Mouse (Mus musculus) neural tube, embryonic 13.5 days (tissue): ENCODE results near the gene Gnb1. TPM values are rescaled to one million over a fixed set of nuclear protein-coding genes. Genes with fewer than 3 reads are reported as not detected.
A peak's percentile ranks its signal among the peaks of the same experiment; 100 is the strongest.
"Not testable (repeated sequence)": the region's sequence is repeated elsewhere in the genome, so short reads cannot be mapped to it uniquely, and the experiment has no call there.

ENCODE experiments used
- ATAC-seq: fragments of 200-750 bp; cut with Nextera tagmentation; 2 replicates; pipeline ENCODE4 v1.8.0; 2017; ENCODE audit warnings: low read depth, mild to moderate bottlenecking, moderate TSS enrichment, moderate library complexity
- H3K27ac ChIP-seq: fragments of 300-500 bp; sonication (generic); replicated peaks from 2 replicates; pipeline ENCODE4 v1.5.1; 2015; ENCODE audit warnings: moderate library complexity, mild to moderate bottlenecking, inconsistent platforms
- H3K27me3 ChIP-seq: fragments of 300-500 bp; sonication (generic); 2 replicates; pipeline ENCODE4 v1.6.1; 2015; ENCODE audit warnings: mild to moderate bottlenecking, inconsistent platforms
- H3K36me3 ChIP-seq: fragments of 300-500 bp; sonication (generic); 2 replicates; pipeline ENCODE4 v1.6.1; 2015; ENCODE audit warnings: mild to moderate bottlenecking, inconsistent platforms
- H3K4me1 ChIP-seq: fragments of 300-500 bp; sonication (generic); replicated peaks from 2 replicates; pipeline ENCODE4 v1.6.1; 2015; ENCODE audit warnings: inconsistent platforms
- H3K4me2 ChIP-seq: fragments of 300-500 bp; sonication (generic); 2 replicates; pipeline ENCODE4 v1.6.1; 2015; ENCODE audit warnings: inconsistent platforms, mild to moderate bottlenecking, moderate library complexity
- H3K4me3 ChIP-seq: fragments of 300-500 bp; sonication (generic); 2 replicates; pipeline ENCODE4 v1.5.1; 2015; ENCODE audit warnings: mild to moderate bottlenecking, inconsistent platforms
- H3K9ac ChIP-seq: fragments of 300-500 bp; sonication (generic); 2 replicates; pipeline ENCODE4 v1.6.1; 2015; ENCODE audit warnings: moderate library complexity, mild to moderate bottlenecking, inconsistent platforms
- H3K9me3 ChIP-seq: fragments of 300-500 bp; sonication (generic); 2 replicates; pipeline ENCODE4 v1.6.1; 2016; ENCODE audit warnings: inconsistent platforms
- WGBS: fragments of 180-500 bp; shearing (Covaris S2); methylation state at CpG from one replicate; pipeline ENCODE4 v1.1.7; 2015; 5-methylcytosine and 5-hydroxymethylcytosine counted together
- polyA plus RNA-seq: library from polyadenylated mRNA; unstranded; fragments of >200 nt; fragmentation: Nextera tagmentation; extraction: Ambion mirVana; gene quantifications from 2 replicates; pipeline ENCODE4 v1.2.1, GENCODE M21; 2015

Gnb1 gene
- polyA plus RNA-seq, 1 experiment from 2014 or later: 1,019 TPM

GRCm38 (mm10) chr4:155470263-155470953 lies 20.8 kb upstream of the Gnb1 start:
- WGBS: 81% methylated on average over 16 of the region's 16 CpGs
- Histone ChIP-seq H3K9ac (no peak overlapping the region), H3K4me1 (peaks cover 5% of the 10 kb centered on the region; the same call in 1 of the 2 replicates), H3K36me3 (no peaks in the 10 kb centered on the region), H3K27ac (no peak overlapping the region), H3K4me2 (no peak overlapping the region), H3K9me3 (no peaks in the 10 kb centered on the region), H3K4me3 (no peak overlapping the region), H3K27me3 (peaks cover 3% of the 10 kb centered on the region)
- no peak for ATAC-seq

GRCm38 (mm10) chr4:155470997-155471396 lies 20.2 kb upstream of the Gnb1 start:
- peaks cover 5% of the 10 kb centered on the region; the same call in 1 of the 2 replicates for H3K4me1 ChIP-seq
- WGBS: 84% methylated on average over 7 of the region's 7 CpGs
- no peak overlapping the region for H3K9ac ChIP-seq
- no peak for ATAC-seq
- no peaks in the 10 kb centered on the region for H3K36me3 ChIP-seq
- H3K4me2 ChIP-seq: no peak overlapping the region
- no peaks in the 10 kb centered on the region for H3K9me3 ChIP-seq
- H3K27ac ChIP-seq: no peak overlapping the region
- H3K4me3 ChIP-seq: no peak overlapping the region
- peaks cover 3% of the 10 kb centered on the region for H3K27me3 ChIP-seq

GRCm38 (mm10) chr4:155471406-155471805 lies 19.8 kb upstream of the Gnb1 start:
- H3K27ac ChIP-seq: no peak overlapping the region
- no peak for ATAC-seq
- WGBS: 91% methylated on average over 7 of the region's 7 CpGs
- H3K4me2 ChIP-seq: no peak overlapping the region
- H3K9ac ChIP-seq: no peak overlapping the region
- no peaks in the 10 kb centered on the region for H3K36me3 ChIP-seq
- peaks cover 3% of the 10 kb centered on the region for H3K27me3 ChIP-seq
- H3K9me3 ChIP-seq: no peaks in the 10 kb centered on the region
- peaks cover 5% of the 10 kb centered on the region; the same call in 1 of the 2 replicates for H3K4me1 ChIP-seq
- H3K4me3 ChIP-seq: no peak overlapping the region

DNA sequence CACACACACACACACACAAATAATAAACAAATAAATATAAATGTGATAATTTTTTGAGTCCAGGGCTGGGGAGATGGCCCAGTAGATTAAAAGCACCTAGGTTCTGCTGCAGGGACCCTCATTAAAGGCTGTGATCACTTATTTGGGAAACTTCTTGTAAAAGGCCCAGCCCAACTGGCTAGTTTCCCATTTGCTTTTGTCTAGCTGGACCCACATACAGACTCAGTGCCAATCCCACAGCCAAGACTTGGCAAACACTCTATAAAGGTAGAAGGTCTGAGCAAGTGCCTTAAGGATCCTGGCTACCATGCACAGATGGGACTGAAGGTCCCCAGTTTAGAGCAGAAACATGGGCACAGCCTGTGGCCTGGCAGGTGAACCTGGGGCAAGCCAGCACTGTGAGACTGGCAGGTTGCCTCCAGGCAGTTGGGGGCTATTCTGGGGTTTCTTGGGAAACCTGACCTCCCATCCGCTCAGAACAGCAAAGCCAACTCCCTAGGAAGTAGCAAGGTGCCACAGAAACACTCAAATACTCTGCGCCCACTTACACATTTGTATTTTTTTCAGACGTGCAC lies 18.4 kb upstream of the Gnb1 start:
- Histone ChIP-seq H3K36me3 (no peaks in the 10 kb centered on the region), H3K9me3 (no peaks in the 10 kb centered on the region), H3K4me2 (no peak overlapping the region), H3K4me3 (no peak overlapping the region), H3K27me3 (peaks cover 3% of the 10 kb centered on the region), H3K27ac (no peak overlapping the region), H3K9ac (no peak overlapping the region), H3K4me1 (peaks cover 5% of the 10 kb centered on the region; the same call in 1 of the 2 replicates)
- no peak for ATAC-seq
- WGBS: 79% methylated on average over 3 of the region's 3 CpGs

GRCm38 (mm10) chr4:155473319-155473718 lies 17.8 kb upstream of the Gnb1 start:
- WGBS: 65% methylated on average over 5 of the region's 5 CpGs

DNA sequence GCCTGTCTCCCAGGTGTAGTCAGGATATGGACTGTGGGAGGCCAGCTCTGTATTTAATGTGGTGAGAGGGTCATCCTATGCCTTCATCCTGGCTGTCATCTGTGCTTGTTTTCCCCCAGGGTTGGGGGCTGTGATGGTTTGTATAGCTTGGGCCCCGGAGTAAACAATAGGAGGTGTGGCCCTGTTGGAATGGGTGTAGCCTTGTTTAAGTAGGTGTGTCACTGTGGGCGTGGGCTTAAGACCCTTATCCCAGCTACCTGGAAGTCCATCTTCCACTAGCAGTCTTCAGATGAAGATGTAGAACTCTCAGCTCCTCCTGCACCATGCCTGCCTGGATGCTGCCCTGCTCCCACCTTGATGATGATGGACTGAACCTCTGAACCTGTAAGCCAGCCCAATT lies 17.4 kb upstream of the Gnb1 start:
- 52% methylated on average over 2 of the region's 2 CpGs for WGBS
- H3K4me3 ChIP-seq, H3K27ac ChIP-seq, H3K9ac ChIP-seq, H3K4me1 ChIP-seq, H3K36me3 ChIP-seq, H3K4me2 ChIP-seq, ATAC-seq, H3K9me3 ChIP-seq, H3K27me3 ChIP-seq: not testable (repeated sequence)

More at GRCm38 (mm10) chr4:155473319-155473718, 17.8 kb upstream of the Gnb1 start:
- Histone ChIP-seq H3K9me3 (no peaks in the 10 kb centered on the region), H3K4me1 (peaks cover 5% of the 10 kb centered on the region; the same call in 1 of the 2 replicates), H3K4me2 (no peak overlapping the region), H3K27me3 (peaks cover 3% of the 10 kb centered on the region), H3K36me3 (no peaks in the 10 kb centered on the region), H3K27ac (no peak overlapping the region), H3K9ac (no peak overlapping the region), H3K4me3 (no peak overlapping the region)
- ATAC-seq: no peak

- Histone ChIP-seq H3K9me3 (no peaks in the 10 kb centered on the region), H3K4me1 (peaks cover 4% of the 10 kb centered on the region), H3K27me3 (peaks cover 6% of the 10 kb centered on the region; the same call in 1 of the 2 replicates), H3K4me2 (peak overlapping the region; percentile 37), H3K4me3 (peak overlapping the region; percentile 15; the same call in 1 of the 2 replicates), H3K9ac (no peak overlapping the region), H3K36me3 (no peaks in the 10 kb centered on the region), H3K27ac (no peak overlapping the region)
- peak; percentile 72 for ATAC-seq
- 23% methylated on average over 28 of the region's 28 CpGs for WGBS
Observed at GRCm38 (mm10) chr4:155481381-155482124, 9.6 kb upstream of the Gnb1 start.

DNA sequence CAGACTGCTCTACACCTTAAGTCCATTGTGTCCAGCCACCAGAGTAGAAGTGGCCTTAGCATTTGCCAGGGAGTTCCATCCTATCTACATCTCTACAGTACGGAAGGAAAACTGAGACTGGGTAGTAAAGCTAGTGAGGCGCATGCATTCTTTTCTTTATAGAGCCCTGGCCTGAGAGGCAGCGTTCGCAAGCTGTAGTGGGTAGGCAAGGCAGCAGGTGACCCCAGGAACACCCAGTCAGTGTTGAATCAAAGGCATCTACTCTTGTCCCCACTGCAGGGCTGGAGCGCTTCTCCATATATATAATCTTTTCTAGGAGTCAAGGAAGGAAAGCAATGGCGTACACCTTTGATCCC lies 9.1 kb upstream of the Gnb1 start:
- H3K27ac ChIP-seq: no peak overlapping the region
- no peaks in the 10 kb centered on the region for H3K36me3 ChIP-seq
- H3K4me1 ChIP-seq: peaks cover 6% of the 10 kb centered on the region
- no peak overlapping the region for H3K9ac ChIP-seq
- no peaks in the 10 kb centered on the region for H3K9me3 ChIP-seq
- H3K27me3 ChIP-seq: peaks cover 6% of the 10 kb centered on the region; the same call in 1 of the 2 replicates
- H3K4me3 ChIP-seq: no peak overlapping the region
- 86% methylated on average over 6 of the region's 6 CpGs for WGBS
- no peak overlapping the region for H3K4me2 ChIP-seq
- ATAC-seq: no peak

GRCm38 (mm10) chr4:155482733-155483540 lies 8.2 kb upstream of the Gnb1 start:
- 71% methylated on average over 8 of the region's 8 CpGs for WGBS
- ATAC-seq: no peak
- Histone ChIP-seq H3K27me3 (peaks cover 6% of the 10 kb centered on the region; the same call in 1 of the 2 replicates), H3K4me2 (no peak overlapping the region), H3K9ac (0 out of 2 replicates have a peak overlapping the region, but pooled peaks have one; percentile 9), H3K27ac (no peak overlapping the region), H3K36me3 (no peaks in the 10 kb centered on the region), H3K4me1 (peaks cover 14% of the 10 kb centered on the region), H3K9me3 (no peaks in the 10 kb centered on the region), H3K4me3 (no peak overlapping the region)

GRCm38 (mm10) chr4:155485521-155485920 lies 5.6 kb upstream of the Gnb1 start:
- no peak overlapping the region for H3K4me3 ChIP-seq
- ATAC-seq: no peak
- no peaks in the 10 kb centered on the region for H3K9me3 ChIP-seq
- WGBS: 83% methylated on average over 3 of the region's 3 CpGs
- no peak overlapping the region for H3K9ac ChIP-seq
- no peak overlapping the region for H3K4me2 ChIP-seq
- H3K27me3 ChIP-seq: peaks cover 2% of the 10 kb centered on the region; the same call in 1 of the 2 replicates
- H3K4me1 ChIP-seq: peaks cover 37% of the 10 kb centered on the region
- no peak overlapping the region for H3K27ac ChIP-seq
- no peaks in the 10 kb centered on the region for H3K36me3 ChIP-seq

- no peak for ATAC-seq
- Histone ChIP-seq H3K4me1 (peaks cover 37% of the 10 kb centered on the region), H3K27ac (peak overlapping the region; percentile 67; the same call in 1 of the 2 replicates), H3K9ac (no peak overlapping the region), H3K27me3 (no peaks in the 10 kb centered on the region), H3K9me3 (no peaks in the 10 kb centered on the region), H3K4me2 (no peak overlapping the region), H3K36me3 (no peaks in the 10 kb centered on the region), H3K4me3 (no peak overlapping the region)
- WGBS: 49% methylated on average over 3 of the region's 3 CpGs
Observed at GRCm38 (mm10) chr4:155487746-155488145, 3.4 kb upstream of the Gnb1 start.
